Mouse (Mus musculus) layer of hippocampus, postnatal 25 days (tissue): ENCODE data around the gene Rtl1. TPM values are rescaled to one million over a fixed set of nuclear protein-coding genes. Genes with fewer than 3 reads are reported as not detected.

Experiments
- DNase-seq, 2 experiments: peaks; one replicate each; pipeline ENCODE4 v3.0.0; 2022; ENCODE audit warnings: mixed read lengths in 2 of 2, low spot score in 1 of 2; ENCODE audit errors: extremely low spot score in 1 of 2
- total RNA-seq, 2 experiments: library from RNA; stranded (reverse); gene quantifications; 2 replicates each; pipeline ENCODE4 v1.2.3; 2021

The Rtl1 gene
- total RNA-seq, result under 1 TPM in 1 of 2 experiments, not detected in 1; 0.15 TPM

- no peak for DNase-seq
These were observed at the start of gene Rtl1 for GRCm38 (mm10) chr12:109600230-109600629. Gene Rtl1, minus strand, starts transcription at chr12:109600330.

- no peak for DNase-seq
These were observed 40.5 kb upstream of the Rtl1 start for GRCm38 (mm10) chr12:109640560-109641167.

GRCm38 (mm10) chr12:109632035-109632434 is 31.9 kb upstream of the Rtl1 start:
- no peak for DNase-seq

DNA sequence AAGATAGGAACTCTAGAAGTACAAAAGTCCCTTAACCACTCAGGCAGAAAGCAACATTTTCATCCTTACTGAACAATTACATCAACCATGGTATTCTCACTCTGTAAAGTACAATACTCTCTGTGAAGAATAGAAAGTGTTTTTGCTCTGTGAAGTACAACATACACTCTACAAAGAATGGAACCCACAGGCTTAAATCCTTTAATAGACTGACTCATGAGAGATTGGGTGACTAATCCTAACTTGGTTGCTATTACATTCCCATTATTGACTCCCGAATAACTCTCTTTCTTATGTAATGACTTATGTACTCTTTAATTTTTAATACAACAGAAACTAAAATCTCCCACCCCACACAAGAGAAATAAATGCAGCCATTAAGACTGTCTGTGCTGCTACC is 28.8 kb upstream of the Rtl1 start:
- no peak for DNase-seq

GRCm38 (mm10) chr12:109626910-109627309 is 26.8 kb upstream of the Rtl1 start:
- no peak for DNase-seq

DNA sequence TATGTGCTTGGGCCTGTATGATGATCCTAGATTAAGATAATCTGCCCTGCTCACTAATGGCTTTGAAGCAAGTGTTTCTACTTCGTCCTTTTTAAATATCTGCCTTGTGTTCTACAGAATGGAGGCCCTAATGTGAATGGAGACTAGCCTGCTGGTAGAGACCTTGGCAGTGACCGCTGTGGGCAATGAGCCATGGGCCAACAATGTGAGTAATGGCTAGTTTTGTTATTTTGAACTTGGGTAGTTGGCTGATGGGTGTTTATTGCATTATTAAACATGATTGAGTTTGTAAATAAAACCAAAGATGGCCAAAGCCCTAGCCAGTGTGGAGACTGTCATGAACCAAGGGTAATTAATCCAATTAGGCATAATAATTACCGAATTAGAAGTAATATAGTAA is 20.1 kb upstream of the Rtl1 start:
- DNase-seq, result no peak

- DNase-seq, result no peak
These were observed 17.9 kb upstream of the Rtl1 start for GRCm38 (mm10) chr12:109617993-109618392.

GRCm38 (mm10) chr12:109617126-109617525 is 17.0 kb upstream of the Rtl1 start:
- no peak for DNase-seq

DNA sequence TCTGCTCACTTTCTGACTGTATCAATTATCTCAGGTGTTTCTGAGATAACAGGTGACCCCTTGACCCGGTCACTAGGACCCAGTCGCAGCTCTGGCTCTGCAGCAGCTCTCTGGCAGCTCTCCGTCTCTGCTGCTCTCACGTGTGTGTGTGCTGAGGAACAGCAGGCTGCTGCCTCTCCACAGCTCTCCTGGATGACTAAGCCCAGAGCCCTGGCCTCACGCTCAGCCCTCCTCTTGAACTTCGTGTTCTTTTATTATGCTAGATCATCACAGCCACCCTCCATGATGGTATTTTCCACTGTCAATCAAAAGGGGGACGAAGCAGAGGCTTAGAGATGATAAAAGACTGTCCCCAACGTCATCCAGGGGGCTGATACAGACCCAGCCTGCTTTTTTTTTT is 15.2 kb upstream of the Rtl1 start:
- no peak for DNase-seq

DNA sequence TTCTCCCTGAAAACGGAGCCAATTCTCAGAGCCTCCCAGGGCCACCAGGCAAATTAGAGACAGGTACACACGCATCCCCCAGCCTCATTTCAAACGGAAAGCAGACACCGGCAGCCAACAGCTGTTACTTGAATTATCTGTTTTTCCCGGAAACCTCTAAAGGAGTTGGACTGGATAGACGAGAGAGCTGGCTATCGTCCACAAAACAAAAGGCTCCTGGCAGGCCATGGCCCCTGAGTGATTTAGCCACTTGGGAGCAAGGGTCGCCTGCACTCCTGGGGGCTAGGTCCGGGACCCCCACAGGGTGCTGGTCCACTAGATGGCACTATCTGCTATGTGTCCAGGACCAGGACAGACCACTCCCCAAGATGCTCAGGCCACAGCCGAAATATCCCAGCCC is 14.3 kb upstream of the Rtl1 start:
- no peak for DNase-seq

- DNase-seq, result no peak
These were observed 12.6 kb upstream of the Rtl1 start for GRCm38 (mm10) chr12:109612392-109613385.

GRCm38 (mm10) chr12:109608576-109609440 is 8.7 kb upstream of the Rtl1 start:
- DNase-seq, result no peak

GRCm38 (mm10) chr12:109607953-109608352 is 7.8 kb upstream of the Rtl1 start:
- DNase-seq, result no peak

DNA sequence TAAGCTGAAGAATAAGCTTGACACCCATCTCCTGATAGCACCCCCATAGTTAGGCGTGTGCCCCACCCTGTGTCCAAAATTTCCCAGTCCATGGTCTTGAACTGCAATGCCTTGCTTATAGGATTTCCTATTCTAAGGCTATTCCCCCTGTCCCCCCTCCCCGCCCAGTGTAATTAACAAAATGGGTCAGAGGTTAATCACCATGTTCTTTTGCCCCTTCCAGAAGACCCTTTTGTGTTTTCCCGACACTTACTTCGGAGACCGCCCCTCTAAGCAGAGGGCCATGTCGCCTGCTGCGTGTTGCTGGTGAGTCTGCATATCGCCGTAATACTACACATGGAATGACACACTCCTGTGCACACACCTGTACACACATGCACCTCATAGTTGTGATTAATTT is 7.1 kb upstream of the Rtl1 start:
- no peak for DNase-seq

GRCm38 (mm10) chr12:109604982-109605721 is 5.0 kb upstream of the Rtl1 start:
- no peak for DNase-seq

DNA sequence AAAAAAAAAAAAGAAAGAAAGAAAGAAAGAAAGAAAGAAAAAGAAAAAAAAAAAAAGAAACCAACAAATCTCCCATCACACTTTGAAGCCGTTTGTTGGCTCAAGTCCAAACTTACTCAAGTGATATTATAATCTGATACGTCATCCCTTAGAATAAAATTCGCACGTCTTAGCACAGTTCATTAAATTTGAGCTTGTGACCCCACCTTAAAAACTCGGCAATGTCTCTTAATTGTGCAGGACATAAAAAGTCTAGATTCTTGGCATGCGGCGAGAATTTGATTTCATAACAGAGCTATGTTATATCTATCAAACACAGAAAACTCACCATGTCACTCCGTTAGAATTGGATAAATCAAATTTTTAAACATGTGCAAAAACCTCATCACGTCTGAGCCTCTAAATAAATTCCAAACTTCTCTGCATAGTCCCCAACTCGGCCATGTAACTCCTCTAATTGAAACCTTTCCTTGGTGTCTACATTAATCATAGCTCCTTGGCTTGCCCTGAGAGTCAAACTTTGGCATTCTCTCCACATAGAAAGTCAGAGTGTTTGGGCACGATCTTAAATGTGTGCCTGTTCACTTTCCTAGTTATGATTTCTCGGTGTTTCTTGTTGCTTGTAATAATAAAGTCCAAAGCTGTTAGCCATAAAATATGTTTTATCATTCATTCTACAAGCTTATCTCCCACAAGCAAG is 1.4 kb downstream of the Rtl1 start:
- no peak for DNase-seq

GRCm38 (mm10) chr12:109596726-109597125 is 3.4 kb downstream of the Rtl1 start:
- DNase-seq, result no peak

GRCm38 (mm10) chr12:109596232-109596631 is 3.9 kb downstream of the Rtl1 start:
- DNase-seq, result no peak

DNA sequence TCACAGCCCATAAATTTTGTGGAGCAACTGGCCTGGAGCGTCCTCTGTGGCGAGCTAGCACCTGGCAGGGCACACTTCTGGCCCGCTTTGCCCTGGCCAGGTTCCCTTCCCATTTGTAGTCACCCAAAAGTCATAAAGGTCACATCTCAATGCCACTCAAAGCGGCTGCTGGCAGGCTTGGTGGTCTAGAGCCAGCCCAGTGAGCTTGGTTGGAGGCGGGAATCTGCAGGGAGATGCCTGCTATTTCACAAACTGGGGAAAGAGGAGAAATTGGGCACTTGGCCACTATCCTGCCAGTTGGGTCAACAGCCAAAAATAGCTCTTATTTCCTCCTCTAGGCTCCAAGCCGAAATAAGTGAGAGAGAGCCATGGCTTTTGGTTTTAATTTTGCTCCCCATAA is 4.4 kb downstream of the Rtl1 start:
- no peak for DNase-seq
